Mouse (Mus musculus) neural tube, embryonic 10.5 days (tissue): Measurements from ENCODE around the gene Gucy1b1.

Experiments
- DNase-seq: peaks from one replicate; pipeline ENCODE4 v3.0.0-alpha.2; 2017; ENCODE audit warnings: low spot score; ENCODE audit errors: extremely low spot score

Gucy1b1 gene

GRCm38 (mm10) chr3:82074201-82074851 is at the start of gene Gucy1b1:
Gucy1b1 (minus strand) TSS chr3:82074689.
- DNase-seq = peak; percentile 74

GRCm38 (mm10) chr3:82118916-82119315 is 44.4 kb upstream of the Gucy1b1 start:
- no peak for DNase-seq

- DNase-seq = no peak
Observed at GRCm38 (mm10) chr3:82112439-82112838, 38.0 kb upstream of the Gucy1b1 start.

GRCm38 (mm10) chr3:82111986-82112385 is 37.5 kb upstream of the Gucy1b1 start:
- DNase-seq = no peak

GRCm38 (mm10) chr3:82108951-82109350 is 34.5 kb upstream of the Gucy1b1 start:
- no peak for DNase-seq

GRCm38 (mm10) chr3:82104229-82104628 is 29.7 kb upstream of the Gucy1b1 start:
- no peak for DNase-seq

GRCm38 (mm10) chr3:82099127-82099526 is 24.6 kb upstream of the Gucy1b1 start:
- DNase-seq = no peak

- no peak for DNase-seq
Observed at GRCm38 (mm10) chr3:82096801-82097200, 22.3 kb upstream of the Gucy1b1 start.

- DNase-seq = peak; percentile 64
Observed at GRCm38 (mm10) chr3:82073741-82074181, 728 bp downstream of the Gucy1b1 start.

- no peak for DNase-seq
Observed at GRCm38 (mm10) chr3:82067830-82068229, 6.7 kb downstream of the Gucy1b1 start.

GRCm38 (mm10) chr3:82061402-82062180 is 12.9 kb downstream of the Gucy1b1 start:
- no peak for DNase-seq

- no peak for DNase-seq
Observed at GRCm38 (mm10) chr3:82057201-82057600, 17.3 kb downstream of the Gucy1b1 start.

- DNase-seq = no peak
Observed at GRCm38 (mm10) chr3:82054283-82054974, 20.1 kb downstream of the Gucy1b1 start.

- DNase-seq = no peak
Observed at GRCm38 (mm10) chr3:82052029-82052428, 22.5 kb downstream of the Gucy1b1 start.

GRCm38 (mm10) chr3:82051468-82051867 is 23.0 kb downstream of the Gucy1b1 start:
- DNase-seq = no peak

GRCm38 (mm10) chr3:82048681-82049080 is 25.8 kb downstream of the Gucy1b1 start:
- no peak for DNase-seq

- no peak for DNase-seq
Observed at GRCm38 (mm10) chr3:82048078-82048477, 26.4 kb downstream of the Gucy1b1 start.

- no peak for DNase-seq
Observed at GRCm38 (mm10) chr3:82047100-82047753, 27.3 kb downstream of the Gucy1b1 start.

- no peak for DNase-seq
Observed at GRCm38 (mm10) chr3:82046087-82046486, 28.4 kb downstream of the Gucy1b1 start.

GRCm38 (mm10) chr3:82044902-82045301 is 29.6 kb downstream of the Gucy1b1 start:
- no peak for DNase-seq

GRCm38 (mm10) chr3:82043676-82044075 is 30.8 kb downstream of the Gucy1b1 start:
- no peak for DNase-seq
